Mouse (Mus musculus): ENCODE measurements around the gene Kdm2a. TPM values are rescaled to one million over a fixed set of nuclear protein-coding genes. Genes with fewer than 3 reads are reported as not detected.
A peak's percentile ranks its signal among the peaks of the same experiment; 100 is the strongest.

Gene Kdm2a
- polyA plus RNA-seq, 1 experiment from 2014 or later, result 47.7 TPM

DNA sequence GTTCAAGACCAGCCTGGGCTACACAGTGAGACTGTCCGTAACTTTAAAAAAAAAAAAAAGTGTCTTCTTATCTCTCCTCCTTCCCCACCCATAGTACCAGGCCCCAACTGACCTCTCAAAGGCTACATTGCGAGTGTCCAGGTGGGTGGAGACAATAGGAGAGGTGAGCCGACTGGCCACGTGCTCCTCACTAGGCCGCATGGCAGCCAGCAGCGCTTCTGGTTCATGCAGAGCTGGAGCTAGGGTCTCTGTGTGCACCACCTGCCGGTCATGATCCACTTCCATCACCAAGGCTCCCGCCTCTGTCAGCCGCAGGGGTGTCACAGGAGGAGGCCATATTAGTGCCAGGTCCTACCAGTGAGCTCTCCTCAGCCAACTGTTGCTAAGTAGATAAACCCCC is 117.7 kb downstream of the Kdm2a start:
- no peak for DNase-seq (ENCODE audit: low spot score)
- Histone ChIP-seq H3K4me3 (no peak overlapping the region), H3K27me3 (ENCODE audit: low read depth, poor library complexity, severe bottlenecking) (peaks cover 19% of the 10 kb centered on the region), H3K4me1 (peaks cover 23% of the 10 kb centered on the region), H3K36me3 (peaks cover 34% of the 10 kb centered on the region), H3K27ac (replicated peaks) (no peak overlapping the region), H3K9me3 (replicated peaks) (peaks cover 5% of the 10 kb centered on the region; the same call in 1 of the 2 replicates)
- 98% methylated on average over 9 of the region's 9 CpGs for WGBS

GRCm38 (mm10) chr19:4279487-4279886 is 118.6 kb downstream of the Kdm2a start:
- Histone ChIP-seq H3K36me3 (peaks cover 31% of the 10 kb centered on the region), H3K4me3 (no peak overlapping the region), H3K4me1 (peaks cover 23% of the 10 kb centered on the region), H3K27ac (replicated peaks) (no peak overlapping the region), H3K9me3 (replicated peaks) (peaks cover 5% of the 10 kb centered on the region; the same call in 1 of the 2 replicates), H3K27me3 (ENCODE audit: low read depth, poor library complexity, severe bottlenecking) (peaks cover 19% of the 10 kb centered on the region)
- no peak for DNase-seq (ENCODE audit: low spot score)
- WGBS, result 94% methylated on average over 1 of the region's 1 CpGs

DNA sequence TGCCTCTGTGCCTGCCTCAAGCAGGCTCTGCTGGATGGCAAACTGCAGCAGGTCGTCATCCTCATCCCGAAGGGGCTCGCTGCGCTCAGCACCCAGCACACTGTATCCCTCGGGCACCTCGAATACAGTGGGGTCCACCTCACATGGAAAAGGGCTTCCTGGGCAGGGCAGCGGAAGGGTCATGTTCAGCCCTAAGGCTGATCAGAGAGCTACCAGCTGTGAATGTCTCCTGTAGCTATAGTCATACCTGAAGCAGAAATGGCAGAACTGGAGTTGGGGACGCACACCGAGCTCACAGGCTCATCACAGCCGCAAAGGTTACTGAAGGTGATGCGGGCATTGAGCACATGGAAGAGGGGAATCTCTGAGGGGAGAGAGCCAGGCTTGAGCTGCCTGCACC is 127.1 kb downstream of the Kdm2a start:
- Histone ChIP-seq H3K27ac (replicated peaks) (no peak overlapping the region), H3K4me1 (peaks cover 9% of the 10 kb centered on the region), H3K36me3 (peaks cover 23% of the 10 kb centered on the region), H3K27me3 (ENCODE audit: low read depth, poor library complexity, severe bottlenecking) (peaks cover 53% of the 10 kb centered on the region), H3K4me3 (no peak overlapping the region), H3K9me3 (replicated peaks) (no peaks in the 10 kb centered on the region; the same call in 1 of the 2 replicates)
- WGBS, result 96% methylated on average over 11 of the region's 11 CpGs
- no peak for DNase-seq (ENCODE audit: low spot score)

- H3K27ac ChIP-seq (replicated peaks), result no peak overlapping the region
- no peaks in the 10 kb centered on the region for H3K9me3 ChIP-seq (replicated peaks)
- peaks cover 20% of the 10 kb centered on the region for H3K36me3 ChIP-seq
- DNase-seq (ENCODE audit: low spot score), result no peak
- peaks cover 53% of the 10 kb centered on the region for H3K27me3 ChIP-seq (ENCODE audit: low read depth, poor library complexity, severe bottlenecking)
- peaks cover 9% of the 10 kb centered on the region for H3K4me1 ChIP-seq
- WGBS, result 68% methylated on average over 6 of the region's 6 CpGs
- H3K4me3 ChIP-seq, result no peak overlapping the region
These were observed 127.9 kb downstream of the Kdm2a start for GRCm38 (mm10) chr19:4270187-4270586.

- Histone ChIP-seq H3K27me3 (ENCODE audit: low read depth, poor library complexity, severe bottlenecking) (peaks cover 53% of the 10 kb centered on the region), H3K4me3 (peak within 1 kb of the TSS; percentile 50), H3K36me3 (peaks cover 20% of the 10 kb centered on the region), H3K4me1 (peaks cover 9% of the 10 kb centered on the region), H3K27ac (replicated peaks) (0 out of 2 replicates have a peak within 1 kb of the TSS, but pooled peaks have one; percentile 14), H3K9me3 (replicated peaks) (no peaks in the 10 kb centered on the region)
- 5% methylated on average over 46 of the region's 46 CpGs for WGBS
- DNase-seq (ENCODE audit: low spot score), result no peak
These were observed 129.3 kb downstream of the Kdm2a start, which contains the start of gene Ssh3 for GRCm38 (mm10) chr19:4268566-4269361. Gene Ssh3, minus strand, starts transcription at chr19:4269180.

DNA sequence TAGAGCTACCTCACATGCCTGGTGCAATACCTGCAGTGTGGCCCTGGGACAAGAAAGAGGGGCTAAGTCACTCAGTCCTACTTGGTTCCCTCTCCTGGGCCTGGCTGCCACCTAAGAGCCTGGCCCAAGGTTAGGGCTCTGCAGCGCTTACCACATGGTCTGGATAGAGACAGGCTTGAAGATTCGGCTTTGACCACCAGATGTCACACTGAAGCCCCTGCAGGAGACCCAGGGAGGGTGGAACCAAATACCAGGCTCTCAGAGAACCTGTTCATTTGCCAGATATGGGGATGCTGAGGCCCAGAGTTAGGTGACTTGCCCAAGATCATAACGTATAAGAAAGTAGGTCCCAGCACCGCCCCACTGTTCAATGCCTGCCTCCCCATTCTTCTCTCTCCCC is 132.1 kb downstream of the Kdm2a start:
- DNase-seq (ENCODE audit: low spot score), result no peak
- Histone ChIP-seq H3K36me3 (peaks cover 5% of the 10 kb centered on the region), H3K9me3 (replicated peaks) (no peaks in the 10 kb centered on the region), H3K4me3 (no peak overlapping the region), H3K4me1 (peaks cover 9% of the 10 kb centered on the region), H3K27me3 (ENCODE audit: low read depth, poor library complexity, severe bottlenecking) (peaks cover 48% of the 10 kb centered on the region), H3K27ac (replicated peaks) (no peak overlapping the region)
- WGBS, result 73% methylated on average over 4 of the region's 4 CpGs

Other genes with a start within 250 kb of the Kdm2a start
- gene Coro1b, start 249.7 kb downstream of the Kdm2a start, polyA plus RNA-seq (2016; fragmentation: Nextera tagmentation; extraction: Ambion mirVana), result 133 and 138 TPM in 2 replicates
- 0.67 TPM in 1 of 2 replicates, not detected in the other for gene Ptprcap, start 244.7 kb downstream of the Kdm2a start, polyA plus RNA-seq (2016; fragmentation: Nextera tagmentation; extraction: Ambion mirVana)
- 58.8 and 71.4 TPM in 2 replicates for gene Rps6kb2, start 234.9 kb downstream of the Kdm2a start, polyA plus RNA-seq (2016; fragmentation: Nextera tagmentation; extraction: Ambion mirVana)
- 2.8 and 4.1 TPM in 2 replicates for gene Carns1, start 222.8 kb downstream of the Kdm2a start, polyA plus RNA-seq (2016; fragmentation: Nextera tagmentation; extraction: Ambion mirVana)
- gene Tbc1d10c, start 207.0 kb downstream of the Kdm2a start, polyA plus RNA-seq (2016; fragmentation: Nextera tagmentation; extraction: Ambion mirVana), result 0.85 and 1.2 TPM in 2 replicates
- gene Ppp1ca, start 206.2 kb downstream of the Kdm2a start, polyA plus RNA-seq (2016; fragmentation: Nextera tagmentation; extraction: Ambion mirVana), result 1,003 and 1,059 TPM in 2 replicates
- gene Rad9a, start 196.6 kb downstream of the Kdm2a start, polyA plus RNA-seq (2016; fragmentation: Nextera tagmentation; extraction: Ambion mirVana), result 58.9 and 60.3 TPM in 2 replicates
- gene Clcf1, start 184.0 kb downstream of the Kdm2a start, polyA plus RNA-seq (2016; fragmentation: Nextera tagmentation; extraction: Ambion mirVana), result 0.65 and 0.74 TPM in 2 replicates
- gene AC109138.7, start 183.9 kb downstream of the Kdm2a start, polyA plus RNA-seq (2016; fragmentation: Nextera tagmentation; extraction: Ambion mirVana), result not detected in 2 replicates
- gene Pold4, start 166.4 kb downstream of the Kdm2a start, polyA plus RNA-seq (2016; fragmentation: Nextera tagmentation; extraction: Ambion mirVana), result 12.2 and 15.6 TPM in 2 replicates
- gene Ssh3, start 129.1 kb downstream of the Kdm2a start, polyA plus RNA-seq (2016; fragmentation: Nextera tagmentation; extraction: Ambion mirVana), result 3.2 and 3.6 TPM in 2 replicates
- 11.7 and 12.6 TPM in 2 replicates for gene Ankrd13d, start 115.1 kb downstream of the Kdm2a start, polyA plus RNA-seq (2016; fragmentation: Nextera tagmentation; extraction: Ambion mirVana)
- 12.2 and 14.2 TPM in 2 replicates for gene Grk2, start 92.1 kb downstream of the Kdm2a start, polyA plus RNA-seq (2016; fragmentation: Nextera tagmentation; extraction: Ambion mirVana)
- gene Rhod, start 41.1 kb upstream of the Kdm2a start, polyA plus RNA-seq (2016; fragmentation: Nextera tagmentation; extraction: Ambion mirVana), result 13.7 and 13.9 TPM in 2 replicates
- gene Syt12, start 79.2 kb upstream of the Kdm2a start, polyA plus RNA-seq (2016; fragmentation: Nextera tagmentation; extraction: Ambion mirVana), result 1.7 and 2.0 TPM in 2 replicates
- not detected in 2 replicates for gene 2010003K11Rik, start 100.3 kb upstream of the Kdm2a start, polyA plus RNA-seq (2016; fragmentation: Nextera tagmentation; extraction: Ambion mirVana)
- 20.9 and 24.1 TPM in 2 replicates for gene Pcx, start 112.2 kb upstream of the Kdm2a start, polyA plus RNA-seq (2016; fragmentation: Nextera tagmentation; extraction: Ambion mirVana)
- 5.6 and 6.5 TPM in 2 replicates for gene Lrfn4, start 217.4 kb upstream of the Kdm2a start, polyA plus RNA-seq (2016; fragmentation: Nextera tagmentation; extraction: Ambion mirVana)
- gene Rce1, start 227.4 kb upstream of the Kdm2a start, polyA plus RNA-seq (2016; fragmentation: Nextera tagmentation; extraction: Ambion mirVana), result 80.7 and 87.0 TPM in 2 replicates

Data from midbrain, embryonic 10.5 days (tissue).